In the genomic region with DNA sequence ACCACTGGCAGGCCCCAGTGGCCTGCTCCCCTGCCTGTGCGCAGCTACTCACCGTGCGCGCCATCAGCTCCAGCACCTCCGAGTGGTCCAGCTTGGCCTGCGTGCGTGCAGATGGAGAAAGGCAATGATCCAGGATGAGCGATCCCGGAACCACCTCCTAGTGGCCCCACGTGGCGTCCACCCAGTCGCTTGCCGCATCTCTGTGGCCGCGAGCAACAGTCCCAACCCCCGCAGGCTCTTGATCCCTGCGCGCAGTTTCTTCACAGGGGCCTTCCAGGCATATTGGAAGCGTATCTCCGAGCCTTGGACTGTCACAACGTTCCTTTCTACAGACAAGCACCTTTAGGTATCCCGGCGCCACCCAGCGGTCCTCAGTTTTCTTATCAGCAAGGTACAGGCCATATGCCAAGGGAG, we compare ENCODE assay signal across 8 mouse cellular contexts. TPM values are rescaled to one million over a fixed set of nuclear protein-coding genes. Genes with fewer than 3 reads are reported as not detected.
DNase-seq lines count a peak whose midpoint lies in the region; ATAC-seq lines count a peak whose summit lies in the region.

No protein-coding gene starts in this region.

- peak overlapping the region; percentile 53 for H3K4me2 ChIP-seq in hindbrain, embryonic 15.5 days

- intact Hi-C loops in left cerebral cortex, postnatal 4 days (cut with DNase I): no loop called here

- H3K36me3 ChIP-seq in megakaryocyte, embryonic 14.5 days (replicated peaks; ENCODE audit: low read length): no peaks in the 10 kb centered on the region
- no peaks in the 10 kb centered on the region for H3K36me3 ChIP-seq in hindbrain, embryonic 15.5 days

- no peak for ATAC-seq in megakaryocyte, adult 5-6 weeks (ENCODE audit: poor library complexity, severe bottlenecking)
- ATAC-seq in hindbrain, embryonic 15.5 days (ENCODE audit: low FRiP score, low read depth): peak; percentile 91

- H3K4me1 ChIP-seq in megakaryocyte, embryonic 14.5 days: peaks cover 4% of the 10 kb centered on the region; the same call in 1 of the 2 replicates
- no peaks in the 10 kb centered on the region for H3K4me1 ChIP-seq in hindbrain, embryonic 15.5 days (replicated peaks)

- peak; percentile 21 for DNase-seq in embryo, embryonic 10.5 days (ENCODE audit: low spot score)
- DNase-seq in left cerebral cortex, postnatal 4 days: peak; percentile 17
- peak; percentile 15 for DNase-seq in neural tube, embryonic 10.5 days (ENCODE audit: extremely low spot score, low spot score)
- no peak for DNase-seq in yolk sac, embryonic 10.5 days (ENCODE audit: low spot score)
- DNase-seq in ovary, postnatal 14 days (ENCODE audit: low spot score): no peak

- H3K4me3 ChIP-seq in megakaryocyte, embryonic 14.5 days (replicated peaks): peak overlapping the region; percentile 75
- H3K4me3 ChIP-seq in hindbrain, embryonic 15.5 days: peak overlapping the region; percentile 42

- H3K9me3 ChIP-seq in megakaryocyte, embryonic 14.5 days: 0 out of 2 replicates have a peak, but pooled peaks cover 5% of the 10 kb centered on the region
- no peaks in the 10 kb centered on the region for H3K9me3 ChIP-seq in hindbrain, embryonic 15.5 days

- peak overlapping the region; percentile 56; the same call in 1 of the 2 replicates for H3K27ac ChIP-seq in hindbrain, embryonic 15.5 days (replicated peaks)

- H3K9ac ChIP-seq in hindbrain, embryonic 15.5 days: peak overlapping the region; percentile 45

- WGBS in hindbrain, embryonic 15.5 days: 16% methylated on average over 22 of the region's 24 CpGs

- peaks cover 8% of the 10 kb centered on the region for H3K27me3 ChIP-seq in megakaryocyte, embryonic 14.5 days (replicated peaks)
- no peaks in the 10 kb centered on the region for H3K27me3 ChIP-seq in hindbrain, embryonic 15.5 days

RNA-seq across cellular contexts. Expression of gene Zmat1, which starts 27.0 kb away (rescaled TPM):
- 0.46 and 3.3 TPM in 2 replicates for polyA plus RNA-seq in megakaryocyte, embryonic 14.5 days (2012; ENCODE audit: insufficient read depth, low replicate concordance)
- 3.0 and 3.1 TPM in 2 replicates for total RNA-seq in megakaryocyte, adult 5-6 weeks (2015)
- 0.62 and 1.2 TPM in 2 replicates for total RNA-seq in megakaryocyte, adult 5-6 weeks (2017)
- 10.5 and 10.8 TPM in 2 replicates for polyA plus RNA-seq in hindbrain, embryonic 15.5 days (2015; fragmentation: Nextera tagmentation; extraction: Ambion mirVana)
- 1 to 10 TPM; 7.4 to 8.4 TPM for total RNA-seq in left cerebral cortex, postnatal 4 days (2021)

Comparison
In these comparisons a context has a peak if more than half of its experiments do, and no peak if none do; other contexts are left out.
1. DNase-seq: peak in embryo, embryonic 10.5 days (single experiment), left cerebral cortex, postnatal 4 days (single experiment) and neural tube, embryonic 10.5 days (single experiment); none in yolk sac, embryonic 10.5 days (single experiment) and ovary, postnatal 14 days (single experiment).